Mouse (Mus musculus): ENCODE measurements around the gene Nrd1. TPM values are rescaled to one million over a fixed set of nuclear protein-coding genes. Genes with fewer than 3 reads are reported as not detected.

Gene Nrd1
- polyA plus RNA-seq (2016; fragmentation: Nextera tagmentation; extraction: Ambion mirVana): 67.1 and 70.0 TPM in 2 replicates

GRCm38 (mm10) chr4:108999999-109000950 is at the start of gene Nrd1:
TSS of gene Nrd1 (plus strand) at chr4:109000655.
- Histone ChIP-seq H3K4me3 (peak within 1 kb of the TSS; percentile 97), H3K27ac (ENCODE audit: poor library complexity, severe bottlenecking) (peak within 1 kb of the TSS; percentile 96), H3K4me2 (peak within 1 kb of the TSS; percentile 92), H3K9ac (peak within 1 kb of the TSS; percentile 93), H3K9me3 (replicated peaks) (no peaks in the 10 kb centered on the region), H3K4me1 (replicated peaks) (peaks cover 8% of the 10 kb centered on the region; the same call in 1 of the 2 replicates), H3K36me3 (peaks cover 11% of the 10 kb centered on the region), H3K27me3 (replicated peaks) (no peaks in the 10 kb centered on the region)
- WGBS: under 1% methylated on average over 58 of the region's 58 CpGs
- ATAC-seq (ENCODE audit: insufficient number of reproducible peaks, low FRiP score): peak; percentile 100

- no peaks in the 10 kb centered on the region for H3K9me3 ChIP-seq (replicated peaks)
- ATAC-seq (ENCODE audit: insufficient number of reproducible peaks, low FRiP score): no peak
- 85% methylated on average over 4 of the region's 4 CpGs for WGBS
- H3K4me1 ChIP-seq (replicated peaks): no peaks in the 10 kb centered on the region
- H3K4me2 ChIP-seq: no peak overlapping the region
- no peak overlapping the region for H3K4me3 ChIP-seq
- no peak overlapping the region for H3K27ac ChIP-seq (ENCODE audit: poor library complexity, severe bottlenecking)
- H3K27me3 ChIP-seq (replicated peaks): no peaks in the 10 kb centered on the region
- H3K9ac ChIP-seq: no peak overlapping the region
- no peaks in the 10 kb centered on the region for H3K36me3 ChIP-seq
These were observed 48.8 kb upstream of the Nrd1 start for GRCm38 (mm10) chr4:108951663-108952062.

GRCm38 (mm10) chr4:108959696-108960095 is 40.8 kb upstream of the Nrd1 start:
- WGBS: 79% methylated on average over 3 of the region's 3 CpGs

GRCm38 (mm10) chr4:108960619-108961460 is 39.6 kb upstream of the Nrd1 start:
- 77% methylated on average over 4 of the region's 4 CpGs for WGBS
- Histone ChIP-seq H3K27me3 (replicated peaks) (no peaks in the 10 kb centered on the region), H3K27ac (ENCODE audit: poor library complexity, severe bottlenecking) (no peak overlapping the region), H3K36me3 (no peaks in the 10 kb centered on the region), H3K4me1 (replicated peaks) (no peaks in the 10 kb centered on the region), H3K9ac (no peak overlapping the region), H3K9me3 (replicated peaks) (no peaks in the 10 kb centered on the region), H3K4me2 (no peak overlapping the region), H3K4me3 (no peak overlapping the region)
- ATAC-seq (ENCODE audit: insufficient number of reproducible peaks, low FRiP score): no peak

More at GRCm38 (mm10) chr4:108959696-108960095, 40.8 kb upstream of the Nrd1 start:
- Histone ChIP-seq H3K36me3 (no peaks in the 10 kb centered on the region), H3K4me2 (no peak overlapping the region), H3K4me3 (no peak overlapping the region), H3K27me3 (replicated peaks) (no peaks in the 10 kb centered on the region), H3K27ac (ENCODE audit: poor library complexity, severe bottlenecking) (no peak overlapping the region), H3K9me3 (replicated peaks) (no peaks in the 10 kb centered on the region), H3K9ac (no peak overlapping the region), H3K4me1 (replicated peaks) (no peaks in the 10 kb centered on the region)
- ATAC-seq (ENCODE audit: insufficient number of reproducible peaks, low FRiP score): no peak

- Histone ChIP-seq H3K4me3 (no peak overlapping the region), H3K9me3 (replicated peaks) (no peaks in the 10 kb centered on the region), H3K4me2 (no peak overlapping the region), H3K27ac (ENCODE audit: poor library complexity, severe bottlenecking) (no peak overlapping the region), H3K36me3 (no peaks in the 10 kb centered on the region), H3K4me1 (replicated peaks) (no peaks in the 10 kb centered on the region), H3K9ac (no peak overlapping the region), H3K27me3 (replicated peaks) (no peaks in the 10 kb centered on the region)
- 87% methylated on average over 6 of the region's 6 CpGs for WGBS
- no peak for ATAC-seq (ENCODE audit: insufficient number of reproducible peaks, low FRiP score)
These were observed 37.4 kb upstream of the Nrd1 start for GRCm38 (mm10) chr4:108963017-108963416.

- Histone ChIP-seq H3K4me3 (no peak overlapping the region), H3K4me2 (no peak overlapping the region), H3K27me3 (replicated peaks) (no peaks in the 10 kb centered on the region), H3K9ac (no peak overlapping the region), H3K27ac (ENCODE audit: poor library complexity, severe bottlenecking) (no peak overlapping the region), H3K9me3 (replicated peaks) (no peaks in the 10 kb centered on the region), H3K36me3 (no peaks in the 10 kb centered on the region), H3K4me1 (replicated peaks) (peaks cover 4% of the 10 kb centered on the region)
- 11% methylated on average over 3 of the region's 3 CpGs for WGBS
- no peak for ATAC-seq (ENCODE audit: insufficient number of reproducible peaks, low FRiP score)
These were observed 30.9 kb upstream of the Nrd1 start for GRCm38 (mm10) chr4:108969517-108969916.

GRCm38 (mm10) chr4:108971054-108971453 is 29.4 kb upstream of the Nrd1 start:
- no peak overlapping the region for H3K27ac ChIP-seq (ENCODE audit: poor library complexity, severe bottlenecking)
- no peak for ATAC-seq (ENCODE audit: insufficient number of reproducible peaks, low FRiP score)
- peaks cover 4% of the 10 kb centered on the region for H3K4me1 ChIP-seq (replicated peaks)
- 74% methylated on average over 5 of the region's 5 CpGs for WGBS
- no peaks in the 10 kb centered on the region for H3K27me3 ChIP-seq (replicated peaks)
- no peaks in the 10 kb centered on the region for H3K36me3 ChIP-seq
- H3K9me3 ChIP-seq (replicated peaks): no peaks in the 10 kb centered on the region
- H3K4me3 ChIP-seq: no peak overlapping the region
- H3K4me2 ChIP-seq: no peak overlapping the region
- no peak overlapping the region for H3K9ac ChIP-seq

- no peaks in the 10 kb centered on the region for H3K9me3 ChIP-seq (replicated peaks)
- no peaks in the 10 kb centered on the region for H3K36me3 ChIP-seq
- H3K9ac ChIP-seq: no peak overlapping the region
- H3K4me3 ChIP-seq: no peak overlapping the region
- no peak for ATAC-seq (ENCODE audit: insufficient number of reproducible peaks, low FRiP score)
- 35% methylated on average over 6 of the region's 6 CpGs for WGBS
- H3K27me3 ChIP-seq (replicated peaks): no peaks in the 10 kb centered on the region
- H3K27ac ChIP-seq (ENCODE audit: poor library complexity, severe bottlenecking): no peak overlapping the region
- H3K4me2 ChIP-seq: no peak overlapping the region
- H3K4me1 ChIP-seq (replicated peaks): no peaks in the 10 kb centered on the region
These were observed 23.9 kb upstream of the Nrd1 start for GRCm38 (mm10) chr4:108976458-108977071.

- Histone ChIP-seq H3K27ac (ENCODE audit: poor library complexity, severe bottlenecking) (no peak overlapping the region), H3K4me1 (replicated peaks) (no peaks in the 10 kb centered on the region), H3K4me3 (no peak overlapping the region), H3K4me2 (no peak overlapping the region), H3K27me3 (replicated peaks) (no peaks in the 10 kb centered on the region), H3K9ac (no peak overlapping the region), H3K36me3 (no peaks in the 10 kb centered on the region), H3K9me3 (replicated peaks) (no peaks in the 10 kb centered on the region)
- 93% methylated on average over 1 of the region's 1 CpGs for WGBS
- no peak for ATAC-seq (ENCODE audit: insufficient number of reproducible peaks, low FRiP score)
These were observed 13.5 kb upstream of the Nrd1 start for GRCm38 (mm10) chr4:108986833-108987472.

- H3K4me2 ChIP-seq: no peak overlapping the region
- 79% methylated on average over 4 of the region's 4 CpGs for WGBS
- no peak for ATAC-seq (ENCODE audit: insufficient number of reproducible peaks, low FRiP score)
- no peaks in the 10 kb centered on the region for H3K36me3 ChIP-seq
- H3K9ac ChIP-seq: no peak overlapping the region
- H3K27me3 ChIP-seq (replicated peaks): no peaks in the 10 kb centered on the region
- no peaks in the 10 kb centered on the region for H3K9me3 ChIP-seq (replicated peaks)
- H3K4me3 ChIP-seq: no peak overlapping the region
- no peak overlapping the region for H3K27ac ChIP-seq (ENCODE audit: poor library complexity, severe bottlenecking)
- H3K4me1 ChIP-seq (replicated peaks): no peaks in the 10 kb centered on the region
These were observed 13.0 kb upstream of the Nrd1 start for GRCm38 (mm10) chr4:108987473-108987842.

Data from heart, embryonic 12.5 days (tissue).